Mouse (Mus musculus) testis, adult 2 months (tissue): ENCODE results near the gene Mthfr.

Experiments used
- CTCF ChIP-seq: fragments of 200-500 bp; IDR thresholded peaks from 2 replicates; pipeline ENCODE4 v1.5.1; 2012; ENCODE audit warnings: low read depth, mild to moderate bottlenecking, inconsistent platforms, low read length, moderate library complexity; ENCODE audit not compliant: control insufficient read depth, insufficient read depth, insufficient replicate concordance
- POLR2A ChIP-seq: fragments of 200-500 bp; IDR thresholded peaks from 2 replicates; pipeline ENCODE4 v1.6.1; 2012; ENCODE audit warnings: low read depth, mild to moderate bottlenecking, inconsistent platforms, low read length, moderate library complexity; ENCODE audit not compliant: control insufficient read depth

- no peak for TF ChIP-seq CTCF
- no peak for TF ChIP-seq POLR2A
Measured at GRCm38 (mm10) chr4:148044113-148044512, 5.2 kb downstream of the Mthfr start.
